Mouse (Mus musculus) C2C12 (cell line): Measurements from ENCODE around the gene Grk2.

Source experiments
- CEBPB ChIP-seq: IDR thresholded peaks from one replicate; pipeline ENCODE4 v1.6.1; 2011; ENCODE audit warnings: low read depth, mild to moderate bottlenecking, control low read depth, moderate library complexity
- CTCF ChIP-seq: IDR thresholded peaks from one replicate; pipeline ENCODE4 v1.5.1; 2011; ENCODE audit not compliant: control insufficient read depth, insufficient read depth, insufficient read length
- MAX ChIP-seq: IDR thresholded peaks from one replicate; pipeline ENCODE4 v1.6.1; 2011; ENCODE audit warnings: mild to moderate bottlenecking, control low read depth
- MYOG ChIP-seq: IDR thresholded peaks from one replicate; pipeline ENCODE4 v1.6.1; 2011; ENCODE audit not compliant: control insufficient read depth, insufficient read length; ENCODE audit errors: extremely low read depth
- USF1 ChIP-seq: IDR thresholded peaks from one replicate; pipeline ENCODE4 v1.6.1; 2011; ENCODE audit warnings: low read depth, mild to moderate bottlenecking, control low read depth, moderate library complexity

DNA sequence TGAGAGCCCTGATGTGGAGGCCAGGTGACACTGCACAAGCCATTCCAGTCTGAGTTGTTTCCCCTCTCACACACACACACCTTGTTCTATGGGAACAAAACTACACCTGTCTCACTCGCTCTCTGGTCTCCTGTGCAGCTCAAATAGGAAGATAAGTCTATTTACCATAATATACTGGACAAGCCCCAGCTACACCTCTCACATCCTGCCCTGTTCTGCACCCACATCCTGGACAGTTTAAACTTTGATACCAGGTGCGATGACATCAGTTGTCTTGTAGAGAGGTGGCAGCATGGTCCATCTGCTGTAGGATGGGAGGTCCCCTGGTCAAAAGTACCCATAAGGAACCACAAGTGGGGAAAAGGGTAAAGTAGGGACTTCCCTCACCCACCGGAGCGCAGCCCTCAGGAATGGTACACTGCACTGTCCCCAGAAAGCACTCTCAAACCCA, 1.1 kb downstream of the Grk2 start:
- TF ChIP-seq CTCF (no peak), USF1 (no peak), MAX (no peak), MYOG (no peak), CEBPB (no peak)
